Mouse (Mus musculus) right cerebral cortex, postnatal 10 days (tissue): Measurements from ENCODE around the gene Cacna1c.
"Not testable (repeated sequence)": the region's sequence is repeated elsewhere in the genome, so short reads cannot be mapped to it uniquely, and the experiment has no call there.

Experiments
- DNase-seq, 2 experiments: peaks; one replicate each; pipeline ENCODE4 v3.0.0; 2021; ENCODE audit warnings: low spot score in 2 of 2

The Cacna1c gene

DNA sequence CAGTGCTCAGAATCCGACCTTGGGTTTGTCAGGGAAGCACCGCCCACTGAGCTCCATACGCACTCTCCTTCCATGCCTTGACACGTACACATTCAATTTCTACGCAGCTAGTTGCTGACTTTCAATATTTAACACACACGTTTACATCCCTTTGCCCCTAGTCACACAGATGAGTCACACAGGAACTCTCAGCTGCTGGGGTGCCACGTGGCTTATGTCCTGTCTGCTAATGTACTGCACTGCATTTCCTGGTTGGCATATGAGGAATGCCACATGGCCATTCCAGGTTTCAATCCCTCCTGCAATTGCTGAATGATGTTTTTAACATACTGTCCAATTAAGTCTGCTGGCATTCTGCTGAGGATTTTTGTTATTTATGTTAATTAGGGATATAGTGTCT is 574.4 kb downstream of the Cacna1c start:
- no peak for DNase-seq

DNA sequence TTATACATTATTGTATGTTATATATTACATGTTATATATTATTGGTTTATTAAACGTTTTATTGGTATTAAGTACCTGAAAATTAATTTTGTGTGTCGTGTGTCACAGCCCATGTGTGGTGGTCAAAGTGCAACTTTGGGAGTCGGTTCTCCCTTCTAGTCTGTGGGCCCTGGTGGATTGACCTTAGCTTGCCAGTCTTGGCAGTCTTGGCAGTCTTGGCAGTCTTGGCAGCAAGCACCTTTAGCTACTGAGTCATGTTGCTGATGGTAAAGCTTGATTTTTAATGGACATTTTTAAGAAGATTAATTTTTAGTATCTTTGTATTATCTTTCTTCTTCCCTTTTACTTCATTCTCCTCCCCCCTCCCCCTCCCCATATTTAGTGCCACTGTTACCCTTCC is 574.8 kb downstream of the Cacna1c start:
- no peak for DNase-seq

DNA sequence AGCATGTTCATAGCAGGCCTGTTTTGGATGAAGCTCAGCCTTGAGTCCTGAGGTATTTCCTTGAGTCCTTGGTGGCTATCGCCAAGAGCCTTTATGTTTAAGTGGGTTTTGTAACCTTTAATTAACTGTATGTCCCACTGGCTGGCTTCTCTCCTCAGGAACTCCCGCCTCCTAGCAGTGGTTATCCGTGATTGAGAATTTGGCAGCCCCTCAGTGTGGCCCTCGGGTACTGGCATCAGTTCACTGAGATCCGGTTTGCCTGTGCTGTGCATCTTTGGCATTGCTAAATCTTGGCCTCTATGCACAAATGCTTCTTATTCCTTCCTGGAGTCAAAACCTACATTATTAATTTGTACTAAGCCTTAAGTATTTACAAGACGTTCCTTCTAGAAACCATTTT is 587.3 kb downstream of the Cacna1c start:
- no peak for DNase-seq

DNA sequence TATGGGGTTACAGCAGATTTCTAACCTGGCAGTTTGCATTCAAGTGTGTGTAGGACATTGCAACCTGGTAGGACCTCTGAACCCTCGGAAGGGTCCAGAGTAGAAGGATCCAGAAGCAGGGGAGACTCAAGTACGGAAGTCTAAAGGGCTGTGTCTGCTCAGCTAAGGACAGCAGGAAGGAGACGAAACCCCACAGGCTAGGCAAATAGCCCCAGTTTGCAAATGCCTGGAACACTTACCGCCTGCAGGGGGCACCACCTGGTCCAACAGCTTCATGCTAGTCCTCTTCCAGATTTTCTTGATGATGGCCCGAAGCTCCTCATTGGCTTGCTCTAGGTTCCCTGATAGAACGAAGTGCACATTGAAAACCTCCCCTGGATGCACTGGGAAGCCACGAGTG is 590.2 kb downstream of the Cacna1c start:
- no peak for DNase-seq

DNA sequence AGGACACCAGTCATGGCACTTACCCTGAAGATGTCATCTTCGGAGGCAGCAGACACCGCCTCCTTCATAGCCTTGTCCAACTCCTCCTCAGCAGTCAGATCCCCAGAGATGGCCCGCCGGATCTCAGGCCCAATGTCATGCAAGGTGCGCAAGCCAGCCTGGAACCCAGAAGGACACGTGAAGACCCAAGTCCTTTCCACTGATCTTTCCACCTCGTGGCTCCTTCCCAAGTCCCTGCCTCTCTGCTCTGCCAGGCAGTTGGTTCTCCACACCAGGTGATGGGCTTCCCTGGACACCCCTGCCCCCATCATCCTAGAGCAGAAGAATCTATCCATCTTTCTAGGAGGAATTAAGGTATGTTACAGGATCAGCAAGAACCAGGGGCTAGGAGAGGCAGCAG is 592.4 kb downstream of the Cacna1c start:
- DNase-seq: no peak

DNA sequence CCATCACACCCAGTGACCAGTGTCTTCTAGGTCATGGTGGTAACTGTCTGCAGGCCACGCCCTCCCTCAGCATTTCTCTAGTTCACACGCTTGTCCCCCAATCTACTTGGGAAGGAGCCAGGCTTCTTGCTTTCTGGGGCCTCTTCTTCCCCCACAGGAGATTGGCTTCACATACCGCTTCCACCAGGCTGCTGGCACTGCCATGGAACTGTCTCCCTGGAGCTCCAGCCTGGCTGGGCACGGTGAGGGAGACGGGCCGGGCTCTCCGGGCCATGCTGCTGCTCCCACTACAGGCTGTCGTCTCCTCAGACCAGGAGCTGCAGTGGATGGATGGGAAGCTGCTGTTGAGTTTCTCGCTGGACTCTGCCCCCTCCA is 600.5 kb downstream of the Cacna1c start:
- no peak for DNase-seq

DNA sequence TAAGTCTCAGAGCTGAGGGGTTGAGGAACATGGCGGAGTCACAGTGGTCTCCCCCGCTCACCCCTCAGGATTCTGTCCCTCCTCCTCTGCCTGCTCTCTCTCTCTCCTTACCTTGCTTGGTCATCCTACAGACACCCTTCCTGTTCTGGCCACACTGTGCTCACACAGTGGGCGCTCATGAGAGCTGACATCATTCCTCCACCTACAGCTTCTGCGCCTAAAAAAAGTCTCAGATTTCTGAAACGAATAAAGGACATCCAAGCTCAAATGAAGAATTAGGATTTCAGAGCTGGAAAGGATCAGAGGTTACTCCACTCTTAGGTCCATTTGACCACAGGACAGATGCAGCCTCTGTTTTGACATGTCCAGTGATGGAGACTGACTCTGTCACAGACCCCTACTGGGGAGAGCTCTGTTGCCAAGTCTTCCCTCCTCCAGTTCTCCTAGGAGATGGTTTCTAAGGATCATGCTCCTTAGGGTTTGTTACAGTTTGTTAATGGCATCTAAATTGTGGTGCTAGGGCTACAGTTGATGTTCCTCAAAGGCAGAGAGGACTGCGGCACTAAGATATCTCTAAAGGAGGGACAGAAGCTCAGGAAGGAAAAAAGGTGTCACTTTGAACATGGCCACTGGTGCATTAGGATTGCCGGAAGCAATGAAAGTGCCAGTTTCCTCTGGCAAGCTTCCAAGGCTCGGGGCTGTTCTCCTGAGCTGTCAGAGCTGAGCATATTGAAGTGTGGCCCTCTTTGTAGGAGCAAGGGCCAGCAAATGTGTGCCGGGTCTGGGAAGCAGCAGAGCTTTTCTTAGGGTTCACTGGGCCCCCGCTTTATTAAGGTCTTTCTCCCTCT is 601.2 kb downstream of the Cacna1c start:
- no peak for DNase-seq

DNA sequence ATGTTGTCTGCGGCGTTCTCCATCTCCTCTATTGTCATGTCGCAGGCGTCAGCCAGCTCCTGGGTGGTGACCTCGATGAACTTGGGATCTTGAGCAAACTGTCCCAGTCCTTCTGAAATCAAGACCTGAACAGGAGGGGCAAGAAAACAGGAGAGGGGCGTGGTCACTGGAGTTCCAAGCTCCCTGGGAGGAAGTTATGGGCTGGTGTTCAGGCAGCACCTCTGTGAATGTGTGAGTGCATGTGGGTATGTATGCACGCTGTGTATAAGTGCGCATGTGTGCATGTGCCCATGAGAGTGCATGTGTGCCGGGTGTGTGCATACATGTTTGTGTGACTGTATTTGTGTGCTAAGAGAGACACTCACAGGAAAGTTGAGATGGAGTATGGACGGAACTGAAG is 602.1 kb downstream of the Cacna1c start:
- DNase-seq: no peak

DNA sequence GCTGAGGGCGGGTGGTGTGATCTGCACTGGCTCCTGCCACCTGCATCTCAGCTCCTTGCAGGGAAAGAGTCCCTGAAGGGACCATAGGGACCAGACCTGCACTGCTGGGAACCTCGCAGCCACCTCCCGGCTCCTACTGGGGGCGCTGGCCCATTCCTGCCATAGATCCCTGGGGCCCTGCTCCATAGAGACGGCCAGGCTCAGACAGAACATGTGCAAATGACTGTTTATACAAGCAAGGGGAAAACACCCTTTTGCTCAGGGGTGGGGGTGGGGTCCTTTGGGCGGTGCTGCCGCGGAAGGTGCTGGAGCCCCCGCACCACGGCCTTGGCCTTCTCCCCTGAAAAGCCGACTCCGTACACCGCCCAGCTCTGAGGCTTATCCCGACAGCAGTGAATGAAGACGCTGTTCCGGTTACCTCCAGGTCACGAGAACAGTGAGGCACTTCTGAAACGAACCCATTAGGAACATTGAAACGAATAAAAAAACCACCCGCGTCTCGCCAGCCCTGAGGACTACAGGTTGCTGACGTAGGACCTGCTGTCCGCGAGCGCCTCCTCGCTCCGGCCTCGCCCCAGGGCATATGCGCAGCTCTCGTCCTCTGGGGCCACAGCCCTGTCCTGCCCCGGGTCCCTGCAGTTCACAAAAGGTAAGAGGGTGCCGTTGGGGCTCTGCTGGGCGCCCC is 602.7 kb downstream of the Cacna1c start:
- DNase-seq: no peak

DNA sequence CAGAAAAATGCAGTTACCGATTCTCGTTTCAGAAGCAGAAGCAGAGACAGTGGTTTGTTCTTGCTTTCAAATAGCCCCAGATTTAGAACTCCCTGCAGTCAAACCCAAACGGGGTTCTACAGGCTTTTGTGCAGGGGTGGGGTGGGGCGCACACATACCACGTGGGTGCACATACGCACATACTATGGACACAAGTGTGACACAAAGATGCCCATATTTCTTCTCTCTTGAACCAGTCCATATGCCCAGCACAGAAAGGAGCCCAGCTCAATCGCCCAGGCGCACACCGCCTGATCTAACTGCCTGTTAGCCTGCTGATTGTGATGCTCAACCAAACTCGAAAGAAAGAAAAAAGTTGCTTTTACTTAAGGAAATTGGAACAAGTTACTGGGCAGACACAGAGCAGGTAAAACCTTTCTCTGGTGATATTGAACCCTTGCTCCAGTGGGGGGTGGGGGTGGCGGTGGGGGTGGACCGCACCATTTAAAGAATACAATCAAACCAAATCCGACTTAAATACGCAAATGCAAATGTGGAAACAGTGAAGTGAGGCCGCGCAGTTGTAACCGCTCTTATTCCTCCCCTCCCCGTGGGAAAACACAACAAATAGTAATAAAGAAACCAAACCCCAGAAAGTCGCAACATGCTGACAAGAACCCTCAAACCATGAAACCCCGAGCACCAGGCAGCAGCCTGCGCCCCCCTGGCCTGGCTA is 603.4 kb downstream of the Cacna1c start:
- DNase-seq: no peak

DNA sequence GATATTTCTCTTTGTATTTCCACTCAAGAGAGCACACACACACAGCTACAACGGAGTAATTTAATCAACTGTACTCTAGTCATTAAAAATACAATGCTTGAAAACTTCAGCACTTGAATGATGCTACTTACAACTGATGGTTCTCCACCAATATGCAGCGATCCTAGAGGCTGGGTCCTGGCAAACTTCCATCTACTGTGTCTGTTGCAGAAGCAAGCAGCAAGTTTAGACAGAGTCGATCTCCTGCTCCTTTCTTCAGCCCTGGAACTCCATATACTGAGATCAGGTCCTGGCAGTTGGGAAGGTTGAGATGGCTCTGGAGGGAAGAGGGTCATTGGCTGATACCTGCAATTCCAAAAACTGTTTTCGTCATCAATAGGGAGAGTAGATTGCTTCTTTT is 617.5 kb downstream of the Cacna1c start:
- not testable (repeated sequence) for DNase-seq

DNA sequence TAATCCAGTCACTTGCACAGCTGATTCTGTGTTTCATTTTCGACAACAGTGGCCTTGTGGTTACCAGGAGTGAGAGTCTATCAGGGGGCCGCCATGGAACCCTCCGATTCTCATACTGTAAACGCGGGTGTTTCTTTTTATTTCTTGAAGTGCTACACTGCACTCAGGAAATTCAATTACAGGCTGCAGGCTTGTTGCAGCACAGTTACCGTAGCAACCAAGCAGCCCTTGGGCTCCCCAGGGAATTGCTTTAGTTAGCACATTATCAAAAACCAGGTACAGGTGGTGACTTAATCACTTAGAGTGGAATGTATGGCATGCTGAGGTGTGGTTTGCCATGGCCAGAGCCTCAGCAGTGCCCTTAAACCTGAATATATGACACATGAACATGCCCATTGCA is 621.9 kb downstream of the Cacna1c start:
- DNase-seq: peak in 1 of 2 experiments; percentile 44

DNA sequence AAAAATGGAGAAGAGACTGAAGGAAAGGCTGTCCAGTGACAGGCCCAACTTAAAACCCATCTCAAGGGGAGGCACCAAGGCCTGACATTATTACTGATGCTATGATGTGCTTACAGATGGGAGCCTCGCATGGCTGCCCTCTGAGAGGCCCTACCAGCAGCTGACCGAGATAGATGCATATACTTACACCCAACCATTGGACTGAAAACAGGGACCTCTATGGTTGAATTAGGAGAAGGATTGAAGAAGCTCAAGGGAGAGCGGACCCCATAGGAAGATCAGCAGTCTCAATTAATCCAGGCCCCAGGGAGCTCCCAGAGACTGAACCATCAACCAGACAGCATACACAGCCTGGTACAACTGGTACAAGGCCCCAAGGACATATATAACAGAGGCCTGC is 628.4 kb downstream of the Cacna1c start:
- DNase-seq: no peak

DNA sequence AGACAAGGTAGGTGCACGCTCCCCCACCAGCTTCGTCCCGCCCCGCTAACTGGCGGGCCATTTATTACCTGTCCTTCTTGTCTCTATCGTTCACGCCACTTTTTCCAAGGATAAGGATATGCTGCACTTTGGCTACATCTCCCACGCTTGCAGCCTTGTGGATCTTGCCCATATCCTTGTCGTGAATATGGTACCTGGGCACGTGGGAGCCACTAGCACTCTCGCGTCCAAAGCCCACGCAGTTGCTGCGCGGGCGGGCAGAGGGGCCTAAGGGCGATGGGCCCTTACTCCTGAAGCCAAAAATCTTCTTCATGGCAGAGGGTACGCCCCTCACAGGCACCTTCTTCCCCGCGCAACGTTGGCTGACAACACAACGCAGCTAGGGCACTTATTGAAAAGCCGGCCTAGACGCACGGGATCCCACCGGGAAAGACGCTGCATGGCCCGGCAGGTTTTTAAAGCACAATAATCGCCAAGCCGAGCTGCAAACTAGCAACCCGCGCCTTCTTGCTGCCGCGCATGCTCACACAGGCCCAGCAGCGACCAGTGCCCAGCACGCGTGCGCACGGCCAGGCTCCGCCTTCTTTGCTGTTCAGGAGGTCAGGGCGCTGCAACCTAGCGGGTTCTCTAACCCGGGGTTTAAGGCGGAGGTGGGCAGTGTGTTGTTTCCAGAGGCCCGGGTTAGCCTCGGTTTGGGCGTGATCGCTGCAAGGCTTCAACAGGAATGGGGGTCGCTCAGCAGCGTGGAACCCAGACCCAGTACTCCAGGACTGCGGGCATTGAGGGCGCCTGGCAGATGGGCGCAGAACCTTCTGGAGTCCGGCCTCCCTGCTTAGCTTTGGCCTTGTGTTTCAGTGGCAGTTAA is 634.2 kb downstream of the Cacna1c start, which contains the start of gene Ankrd26:
Gene Ankrd26 (minus strand): TSS at position 482 of the 865 bp plus-strand sequence.
- DNase-seq: peak; percentile 94 to 95

DNA sequence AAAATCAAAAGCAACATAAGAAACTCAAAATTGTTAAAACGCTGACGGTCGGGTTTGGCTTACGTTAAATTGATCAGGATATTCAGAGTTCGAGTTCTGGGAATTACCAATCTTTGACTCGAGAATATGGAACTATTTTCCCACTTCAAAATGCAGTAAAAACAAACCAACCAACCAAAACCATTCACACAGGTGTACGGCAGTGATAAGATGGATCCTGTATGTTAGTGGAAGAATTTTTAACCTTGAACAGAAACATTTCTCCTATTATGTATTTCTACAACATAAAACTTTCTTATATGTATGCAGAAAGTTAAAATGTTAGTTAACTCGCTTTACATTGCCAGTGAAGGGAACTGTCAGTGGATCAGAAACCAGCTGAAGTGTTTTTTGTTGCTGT is 635.0 kb downstream of the Cacna1c start:
- no peak for DNase-seq

DNA sequence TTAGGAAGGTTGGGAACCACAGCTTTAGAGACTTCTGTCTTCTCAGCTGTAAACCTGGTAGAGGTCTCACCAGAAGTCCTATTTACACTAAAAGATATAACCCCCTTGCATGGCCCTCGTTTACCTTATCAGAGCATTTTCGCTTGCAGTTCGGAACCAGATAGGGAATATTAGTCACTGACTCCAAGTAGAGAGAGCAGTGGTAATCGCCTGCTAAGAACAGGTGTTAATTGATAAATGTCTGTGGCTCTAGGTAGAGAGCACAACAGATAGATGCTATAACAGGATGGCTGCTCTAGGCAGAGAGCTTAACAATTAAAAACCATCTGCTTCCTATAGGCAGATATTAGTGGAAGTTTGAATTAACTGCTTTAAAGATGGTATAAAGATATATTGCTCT is 657.6 kb downstream of the Cacna1c start:
- DNase-seq: no peak
